Mouse (Mus musculus) layer of hippocampus, adult 18-20 months (tissue): ENCODE results near the gene E030018B13Rik. TPM values are rescaled to one million over a fixed set of nuclear protein-coding genes. Genes with fewer than 3 reads are reported as not detected.

Source experiments
- DNase-seq, 2 experiments: peaks; one replicate each; pipeline ENCODE4 v3.0.0; 2022; ENCODE audit warnings: low spot score in 2 of 2
- total RNA-seq, 2 experiments: library from RNA; stranded (reverse); gene quantifications; 2 replicates each; pipeline ENCODE4 v1.2.3; 2021

Gene E030018B13Rik
- total RNA-seq, 2 experiments from 2014 or later, result not detected

DNA sequence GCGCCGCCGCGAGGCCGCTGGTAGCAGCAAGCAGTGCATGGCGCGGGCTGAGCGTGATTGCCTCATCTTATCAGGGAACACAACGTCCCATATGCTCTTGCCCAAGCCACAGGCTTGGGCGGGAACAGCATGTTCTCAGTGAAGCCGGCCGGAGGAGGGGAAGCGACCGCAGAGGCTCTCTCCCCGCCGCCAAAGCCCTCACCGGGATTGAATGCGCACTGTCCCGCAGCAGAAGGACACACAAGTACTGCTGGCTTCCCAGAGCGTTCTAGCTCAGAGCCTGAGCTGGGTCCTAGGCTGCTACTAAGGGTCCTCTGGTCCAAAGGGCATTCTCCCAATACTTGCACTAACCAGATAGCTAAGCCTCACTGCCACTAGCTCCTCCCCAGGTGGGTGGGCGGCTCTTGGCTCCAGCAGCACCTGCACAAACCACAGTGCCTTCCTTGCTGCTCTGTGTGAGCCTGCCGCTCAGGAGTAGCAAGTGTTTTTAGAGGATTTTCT lies 19.6 kb upstream of the E030018B13Rik start:
- DNase-seq, result peak; percentile 83 to 98

DNA sequence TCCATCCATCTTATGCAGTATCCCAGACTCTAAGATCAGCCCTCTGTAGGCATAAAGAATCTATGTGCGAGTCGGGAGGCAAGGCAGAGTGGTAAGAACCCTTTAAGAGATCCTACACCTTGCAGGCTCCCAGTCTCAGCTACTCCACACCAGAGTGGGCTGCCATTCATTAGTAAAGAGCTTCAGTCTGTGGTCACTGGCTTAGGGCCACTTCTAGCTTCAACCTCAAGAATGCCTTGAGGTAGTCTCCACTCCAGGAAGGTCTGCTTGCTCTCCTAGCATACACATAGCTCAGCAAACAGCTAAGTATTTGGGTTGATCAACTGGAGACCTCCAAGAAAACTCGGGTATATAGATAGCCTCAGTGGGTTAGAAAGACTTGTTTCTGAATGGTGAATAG lies 19.0 kb upstream of the E030018B13Rik start:
- no peak for DNase-seq

DNA sequence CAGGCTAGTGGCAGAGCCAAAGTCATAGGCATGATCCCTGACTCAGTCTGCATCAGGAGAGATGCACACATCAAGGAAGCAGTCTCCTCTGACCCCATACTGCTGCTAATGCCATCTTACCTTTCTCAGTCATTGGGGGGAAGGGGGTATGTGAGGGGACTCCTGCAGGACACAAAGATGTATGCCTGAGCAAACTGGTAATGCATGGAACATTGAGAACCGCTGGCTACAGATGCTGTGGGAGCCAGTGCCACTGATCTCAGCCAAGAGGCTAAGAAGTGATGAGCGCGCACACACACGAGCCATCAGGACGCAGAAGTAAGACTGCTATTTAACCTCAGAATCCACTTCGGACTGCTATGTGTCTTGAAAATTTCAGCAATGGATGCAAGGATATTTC lies 18.5 kb upstream of the E030018B13Rik start:
- no peak for DNase-seq

DNA sequence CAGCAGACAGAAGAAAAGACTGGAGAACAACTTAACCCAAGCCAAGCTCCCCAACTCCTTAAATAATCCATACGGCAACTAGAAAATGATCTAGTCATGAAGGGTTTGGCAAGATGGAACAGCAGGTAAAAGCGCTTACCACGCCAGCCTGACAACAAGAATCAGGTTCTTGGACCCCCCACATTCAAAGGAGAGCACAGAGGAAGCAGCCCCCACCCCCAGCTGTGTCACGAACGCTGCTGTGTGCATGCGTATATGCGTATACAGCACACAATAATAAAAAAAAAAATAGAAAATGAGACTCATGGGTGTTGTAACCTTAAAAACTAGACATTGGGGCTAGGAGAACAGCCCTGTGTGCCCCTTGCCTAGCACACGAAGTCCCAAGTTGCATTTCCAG lies 16.7 kb upstream of the E030018B13Rik start:
- no peak for DNase-seq

DNA sequence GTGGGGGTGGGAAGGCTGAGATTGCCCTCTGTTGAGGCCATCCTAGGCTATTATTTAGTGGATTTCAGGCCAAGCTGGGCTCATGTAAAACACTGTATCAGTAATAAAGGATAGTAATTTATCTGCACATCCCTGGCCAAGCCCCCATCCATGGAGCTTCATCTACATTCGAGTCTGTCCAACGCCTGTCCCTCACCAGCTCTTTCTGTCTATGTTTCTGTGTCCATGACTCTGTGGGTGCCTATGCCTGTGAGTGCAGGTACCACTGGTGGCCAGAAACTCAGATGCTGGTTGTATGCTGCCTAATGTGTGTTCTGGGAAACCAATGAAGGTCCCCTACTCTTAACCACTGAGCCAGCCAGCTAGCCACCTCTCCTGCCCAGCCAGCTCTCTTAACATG lies 16.2 kb upstream of the E030018B13Rik start:
- DNase-seq, result no peak

DNA sequence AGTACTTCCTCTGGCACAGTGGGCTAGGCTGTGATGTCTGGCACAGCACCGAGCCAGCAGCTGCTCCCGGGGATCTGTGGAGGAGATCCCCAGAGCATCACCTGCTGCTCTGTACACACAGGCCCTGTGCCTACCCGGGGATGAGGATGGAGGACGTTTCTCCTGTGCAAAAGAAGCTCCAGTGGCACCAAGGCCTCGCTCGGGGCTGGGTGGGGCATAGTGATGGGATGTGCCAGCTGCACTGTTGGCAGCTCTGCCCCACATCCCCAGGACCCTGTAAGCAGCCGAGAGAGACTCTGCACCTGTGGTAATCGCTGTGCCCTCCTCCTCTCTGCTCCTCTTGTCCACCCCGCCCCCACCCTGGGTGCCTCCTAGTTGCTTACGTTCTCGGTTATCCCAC lies 15.3 kb upstream of the E030018B13Rik start:
- peak in 1 of 2 experiments; percentile 70 for DNase-seq

DNA sequence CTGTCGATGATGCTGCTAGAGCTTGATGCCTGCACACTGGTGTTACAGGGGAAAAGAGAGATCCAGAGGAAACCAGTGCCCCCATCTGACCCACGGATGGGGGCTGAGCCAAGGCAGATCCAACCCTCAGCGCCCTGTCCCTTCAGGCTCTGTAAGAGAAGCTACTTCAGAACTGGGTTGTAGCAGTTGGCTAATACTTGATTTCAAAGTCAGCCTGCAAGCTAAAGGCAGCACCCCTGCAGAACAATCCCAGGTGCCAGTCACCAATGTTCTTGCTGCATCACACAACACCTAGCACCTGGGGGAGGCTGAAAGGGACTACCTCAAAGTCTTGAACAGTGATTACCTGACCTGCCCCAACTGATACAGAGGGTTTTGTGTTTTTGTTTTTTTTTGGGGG lies 14.7 kb upstream of the E030018B13Rik start:
- no peak for DNase-seq

DNA sequence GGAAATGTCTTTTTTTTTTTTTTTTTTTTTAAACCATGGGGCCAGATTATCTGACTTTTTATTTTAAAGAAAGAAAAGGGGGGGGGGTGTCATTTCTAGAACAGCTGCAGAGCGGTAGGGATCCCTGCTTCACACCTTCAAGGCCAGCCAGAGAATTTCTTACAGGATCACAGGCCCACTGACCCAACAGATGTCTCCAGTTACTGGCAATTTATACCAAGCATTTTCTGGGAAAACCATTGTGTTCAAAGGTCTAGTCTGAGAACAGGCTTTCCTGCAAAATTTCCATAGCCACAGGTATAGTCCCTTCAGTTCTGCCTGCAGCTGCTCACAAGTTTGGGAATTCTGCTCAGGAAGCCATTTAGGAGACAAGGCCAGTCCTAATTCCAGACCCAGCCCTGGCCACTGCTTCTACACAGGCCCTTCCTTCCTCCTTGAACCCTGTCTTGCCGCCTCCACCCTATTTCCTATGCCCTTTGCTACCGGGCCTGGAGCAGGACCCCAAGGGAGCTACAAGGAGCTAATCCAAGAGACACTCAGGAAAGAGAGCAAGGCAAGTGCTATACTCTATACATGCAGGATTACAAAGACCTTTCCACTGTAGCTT lies 13.9 kb upstream of the E030018B13Rik start:
- no peak for DNase-seq

DNA sequence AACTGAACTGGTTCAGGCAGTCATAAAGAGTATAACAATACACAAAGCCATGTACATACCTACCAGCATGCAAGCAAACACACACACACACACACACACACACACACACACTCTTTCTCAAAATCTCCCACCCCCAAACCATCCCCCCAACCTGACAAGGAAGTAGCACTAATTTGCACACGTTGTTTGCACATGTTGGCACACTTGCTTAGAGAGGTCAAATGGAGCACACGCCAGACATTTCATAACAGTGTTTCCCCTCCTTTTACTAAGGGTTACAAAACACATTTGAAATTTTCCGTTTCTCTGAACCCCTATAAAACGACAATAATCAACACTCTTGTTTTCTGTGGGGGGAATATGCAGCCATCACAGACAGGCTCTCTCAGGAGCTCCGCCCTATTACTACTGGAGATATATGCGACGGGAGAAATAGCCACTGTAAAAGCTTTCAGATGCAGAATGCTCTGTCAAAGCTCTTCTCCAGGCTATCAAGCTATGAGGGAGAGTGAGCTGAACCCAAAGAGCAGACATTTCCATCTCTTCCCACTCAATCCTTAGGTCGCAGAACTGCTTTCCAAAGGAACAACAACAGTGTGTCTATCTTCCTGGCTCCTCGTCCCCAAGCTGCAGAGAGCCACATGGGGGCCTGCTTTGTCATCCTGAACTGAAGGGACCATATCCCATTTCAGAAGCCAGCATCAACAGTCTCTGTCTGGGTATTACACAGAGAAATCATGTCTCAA lies 12.8 kb upstream of the E030018B13Rik start:
- no peak for DNase-seq

DNA sequence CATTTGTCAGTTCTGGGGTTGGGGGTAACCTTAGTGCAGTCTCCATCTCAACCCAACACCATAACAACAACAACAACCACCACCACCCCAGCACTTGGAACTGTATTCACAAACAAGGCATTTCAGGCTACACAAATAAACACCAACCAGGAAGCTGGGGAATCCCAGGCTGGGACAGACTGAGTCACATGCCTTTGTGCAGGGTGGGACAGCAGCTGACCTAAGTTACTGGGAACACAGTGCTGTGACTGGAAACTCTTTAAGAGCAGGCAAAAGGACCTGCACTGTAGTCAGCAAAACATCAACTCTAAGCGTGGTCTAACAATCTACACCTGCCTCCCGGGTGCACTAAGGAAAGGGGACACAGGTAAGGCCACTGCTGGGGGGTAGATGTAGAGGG lies 11.5 kb upstream of the E030018B13Rik start:
- no peak for DNase-seq

DNA sequence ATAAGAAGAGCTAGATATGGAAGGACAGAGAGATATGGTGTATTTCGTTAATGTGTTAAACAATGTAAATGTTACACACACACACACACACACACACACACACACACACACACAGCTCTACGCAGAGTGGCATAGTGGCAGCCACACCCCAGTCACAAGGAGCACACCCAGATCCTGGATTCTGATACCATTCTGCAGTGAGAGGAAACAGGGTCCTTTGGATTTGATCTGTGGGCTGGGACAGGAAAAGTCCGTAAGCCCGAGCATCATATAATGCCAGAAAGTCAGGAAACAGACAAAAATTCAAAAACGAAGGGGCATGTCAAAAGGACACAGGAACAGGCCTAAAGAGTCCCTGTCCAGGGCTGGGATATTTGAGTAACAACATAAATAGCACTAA lies 11.0 kb upstream of the E030018B13Rik start:
- no peak for DNase-seq

DNA sequence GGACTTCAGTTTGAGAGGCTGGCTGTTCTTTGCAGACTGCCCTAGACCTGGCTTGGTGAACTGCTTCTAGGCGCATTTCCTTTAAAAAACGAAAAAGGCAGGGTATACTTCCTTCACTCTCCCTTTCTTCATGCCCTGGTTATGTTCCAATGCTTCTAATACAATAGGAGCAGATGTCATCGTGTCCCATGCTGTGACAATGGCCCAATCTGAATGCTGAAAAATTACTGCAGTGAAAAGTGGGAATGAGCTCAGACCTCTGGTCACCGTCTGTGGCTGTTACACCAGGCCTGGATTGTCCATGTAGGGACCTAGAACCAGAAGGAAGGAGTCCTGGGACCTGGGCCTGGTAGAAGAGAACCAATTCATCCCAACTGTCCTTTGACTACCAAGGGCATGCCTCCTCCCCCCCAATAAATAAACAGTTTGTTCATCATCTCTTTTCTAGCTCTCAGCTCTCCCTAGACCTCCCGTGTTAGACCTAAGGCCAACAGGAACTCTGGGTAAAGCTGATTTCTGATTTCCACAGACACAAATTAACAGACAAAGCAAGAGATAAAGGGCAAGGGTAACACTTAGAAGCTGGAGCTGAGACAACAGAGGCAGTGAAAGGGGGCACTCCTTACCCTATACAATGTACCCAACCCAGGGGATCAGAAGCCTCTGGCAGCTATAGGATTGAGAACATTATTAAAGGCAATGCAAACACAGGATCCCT lies 8.7 kb upstream of the E030018B13Rik start:
- DNase-seq, result no peak

DNA sequence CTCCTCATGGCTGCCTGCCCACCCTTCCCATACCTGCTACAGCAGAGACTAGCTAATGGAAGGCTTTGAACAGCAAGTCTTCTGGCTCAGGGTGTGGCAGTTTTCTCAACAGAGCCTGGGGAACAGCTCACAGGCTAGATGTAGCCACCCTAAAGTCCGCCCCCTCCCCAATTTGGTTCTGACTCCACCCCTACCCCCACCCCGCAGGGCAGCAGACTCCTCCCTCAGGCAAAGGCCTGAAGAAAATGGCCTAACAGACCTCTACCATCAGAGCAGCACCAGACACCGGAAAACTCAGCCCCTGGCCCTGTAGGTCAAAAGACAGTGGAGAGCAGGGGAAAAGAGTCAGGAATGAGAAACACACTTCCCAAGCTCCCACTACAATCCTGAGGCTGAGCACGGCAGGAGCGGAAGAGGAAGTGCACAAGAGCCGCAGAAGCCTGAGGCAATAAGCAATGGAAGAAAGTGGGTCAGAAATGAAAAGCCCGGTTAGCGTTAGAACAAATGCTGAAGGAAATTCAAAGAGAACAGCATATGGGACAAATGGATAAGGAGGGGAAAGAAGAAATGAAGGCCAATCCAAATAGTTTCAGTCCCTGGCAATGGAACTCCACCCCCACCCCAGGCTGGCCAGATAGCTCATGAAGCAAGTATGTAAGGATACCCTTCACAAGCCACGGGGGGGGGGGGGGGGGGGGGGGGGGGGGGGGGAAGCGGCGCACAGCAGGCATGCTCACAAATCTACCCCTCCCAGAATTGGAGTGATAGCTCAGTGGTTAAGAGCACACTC lies 8.0 kb upstream of the E030018B13Rik start:
- no peak for DNase-seq

DNA sequence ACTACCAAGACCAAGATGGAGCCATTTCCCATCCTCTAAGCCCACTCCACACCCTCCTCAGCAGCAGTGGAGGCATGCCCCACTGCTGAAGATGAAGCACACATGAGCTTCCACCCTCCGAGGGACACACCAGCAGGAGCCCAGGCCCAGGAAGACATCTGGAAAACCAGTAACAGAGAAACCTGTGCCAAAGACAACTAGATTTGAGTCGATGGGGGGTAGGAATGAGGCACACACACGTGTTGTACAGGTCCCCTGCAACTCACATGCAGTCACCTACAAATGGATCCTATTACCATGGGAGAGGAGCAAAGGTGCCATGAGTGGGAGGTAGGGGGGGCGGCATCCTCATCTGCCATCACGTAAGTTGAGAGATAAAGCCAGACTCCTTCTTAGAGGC lies 6.4 kb upstream of the E030018B13Rik start:
- DNase-seq, result no peak

DNA sequence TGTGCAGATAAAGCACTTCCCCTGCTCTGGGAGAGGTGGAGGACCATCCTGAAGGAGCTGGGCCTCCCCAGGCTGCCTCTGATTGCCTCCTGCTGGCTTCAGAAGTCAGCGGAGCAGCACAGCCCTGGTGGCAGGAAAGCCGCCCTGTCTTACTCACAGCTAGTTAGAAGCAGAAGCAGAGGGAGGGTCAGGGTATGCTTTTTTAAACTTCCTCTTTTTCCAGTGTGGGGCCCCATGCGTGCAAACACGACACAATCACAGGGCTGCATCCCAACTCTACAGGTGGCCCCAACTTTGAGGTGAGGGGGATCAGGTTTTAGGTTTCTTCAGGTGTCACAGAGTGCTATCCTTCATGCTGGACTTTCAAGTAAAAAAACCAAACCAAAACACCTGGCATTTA lies 5.7 kb upstream of the E030018B13Rik start:
- DNase-seq, result no peak

DNA sequence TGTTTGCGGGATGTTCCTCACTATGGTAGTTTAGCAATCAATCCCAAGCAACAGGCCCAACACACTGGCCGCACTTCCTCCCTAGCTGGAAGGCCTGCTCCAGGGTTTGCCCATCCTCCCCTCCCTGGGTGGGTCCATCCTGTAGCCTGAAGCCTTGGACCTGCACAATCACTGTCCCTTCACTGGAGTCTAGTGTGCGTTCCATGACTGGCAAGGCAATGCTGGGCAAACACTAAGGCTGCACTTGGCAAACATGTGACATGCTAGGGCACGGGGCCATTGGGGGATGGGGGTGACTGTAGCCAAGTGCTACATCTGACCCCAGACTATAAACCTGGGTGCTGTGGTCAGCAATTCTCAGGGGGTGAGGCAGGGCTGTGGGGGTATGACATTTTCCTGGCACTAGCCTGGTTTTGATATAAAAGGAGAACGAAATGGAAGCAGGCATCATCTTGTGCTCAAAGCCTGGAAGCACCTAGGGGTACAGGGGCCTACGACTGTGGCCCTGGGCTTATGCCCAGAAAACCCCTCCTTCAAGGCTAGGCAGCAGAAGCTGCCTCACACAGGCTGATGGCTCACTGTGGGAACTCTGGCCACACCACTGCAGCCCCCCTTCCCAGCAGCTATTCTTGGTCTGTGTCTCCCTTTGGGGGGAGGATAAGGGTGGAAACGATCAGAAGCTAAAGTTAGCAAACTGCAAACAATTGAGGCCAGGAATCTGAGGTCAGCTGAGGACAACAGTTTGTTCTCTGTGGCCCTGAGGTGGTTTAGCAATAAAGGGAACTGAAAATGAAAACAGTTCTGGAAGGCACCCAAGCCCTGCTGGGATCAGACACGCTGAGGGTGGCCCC lies 5.0 kb upstream of the E030018B13Rik start:
- DNase-seq, result peak in 1 of 2 experiments; percentile 46

DNA sequence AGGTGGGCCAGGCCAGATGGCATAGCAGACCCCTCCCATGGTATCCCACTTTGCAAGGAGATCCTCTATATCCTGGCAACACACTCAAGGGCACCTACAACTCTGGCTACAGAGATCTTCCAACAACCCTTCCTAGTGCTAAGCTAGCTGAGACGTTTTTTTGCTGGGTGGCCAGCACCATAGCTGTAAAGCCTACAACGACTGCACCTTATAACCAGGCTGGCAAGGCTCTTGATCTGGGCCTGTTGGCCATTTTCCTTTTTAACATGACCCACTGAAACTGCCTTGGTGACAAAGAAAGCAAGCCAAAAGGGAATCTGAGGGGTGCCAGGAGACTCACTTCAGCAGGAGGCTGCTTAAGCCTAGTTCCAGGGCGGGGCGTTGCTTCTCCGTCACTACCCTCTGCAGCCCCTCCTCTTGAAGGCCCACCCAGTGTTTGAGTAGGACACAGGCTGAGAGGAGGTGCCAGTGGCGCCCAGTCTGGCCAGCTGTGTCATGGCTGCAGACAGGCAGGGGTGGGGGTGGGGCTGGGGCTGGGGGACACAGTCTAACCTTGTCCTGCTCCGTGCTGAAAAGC lies 4.3 kb upstream of the E030018B13Rik start:
- no peak for DNase-seq

DNA sequence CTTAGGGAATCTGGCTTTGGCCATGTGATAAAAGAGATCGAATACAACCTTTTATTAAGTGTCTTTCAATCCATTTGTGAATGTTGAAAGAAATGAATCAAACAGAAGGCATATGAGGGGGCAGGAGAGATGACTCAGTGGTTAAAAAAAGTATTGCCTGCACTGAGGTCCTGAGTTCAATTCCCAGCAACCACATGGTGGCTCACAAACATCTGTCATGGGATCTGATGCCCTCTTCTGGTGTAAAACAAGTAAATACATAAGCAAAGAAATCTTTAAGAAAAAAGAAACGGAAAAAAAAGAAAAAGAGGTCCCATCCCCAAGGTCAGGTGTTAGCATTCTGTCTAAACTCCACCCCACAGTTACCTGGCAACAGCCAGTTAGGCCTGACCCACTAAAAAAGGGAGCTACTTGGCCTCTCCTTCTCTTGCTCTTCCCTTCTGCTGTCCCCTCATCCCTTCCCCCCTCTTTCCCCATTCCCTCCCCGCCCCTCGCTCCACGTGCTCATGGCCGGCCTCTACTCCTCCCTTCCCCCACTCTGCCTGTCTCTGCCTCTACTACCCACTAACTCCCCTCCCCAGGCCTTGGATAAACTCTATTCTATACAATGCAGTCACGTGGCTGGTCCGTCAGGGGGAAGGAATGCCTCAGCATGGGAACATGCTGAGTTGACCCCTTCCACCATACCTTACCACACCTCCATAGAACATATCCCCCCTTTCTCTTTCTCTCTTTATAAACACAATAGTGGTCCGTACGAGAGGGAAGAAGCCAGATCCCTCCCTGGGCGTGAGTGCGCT lies 3.5 kb upstream of the E030018B13Rik start:
- no peak for DNase-seq
